Mouse (Mus musculus) CH12.LX (cell line): Measurements from ENCODE around the gene Gpr21. TPM values are rescaled to one million over a fixed set of nuclear protein-coding genes. Genes with fewer than 3 reads are reported as not detected.

ENCODE experiments used
- DNase-seq: peaks from one replicate; pipeline ENCODE4 v3.0.0-alpha.2; 2013; ENCODE audit errors: extremely low read depth
- H3K27ac ChIP-seq: 2 replicates; pipeline ENCODE4 v1.5.1; 2012; ENCODE audit warnings: low read depth, mild to moderate bottlenecking, control low read depth, moderate library complexity; ENCODE audit not compliant: insufficient read depth
- H3K27me3 ChIP-seq: replicated peaks from 2 replicates; pipeline ENCODE3; 2012; ENCODE audit warnings: inconsistent platforms
- H3K36me3 ChIP-seq, 2 experiments: replicated peaks in 1 of 2; 2 replicates each; pipeline versions ENCODE3 to v1.6.1; 2012; ENCODE audit warnings: inconsistent platforms in 1 of 2, low read length in 1 of 2, mild to moderate bottlenecking in 1 of 2, mixed read lengths in 1 of 2, moderate library complexity in 1 of 2; ENCODE audit not compliant: control insufficient read depth in 1 of 2, insufficient read depth in 1 of 2
- H3K4me1 ChIP-seq, 2 experiments: 2 replicates each; pipeline ENCODE4 v1.6.1; 2012; ENCODE audit warnings: inconsistent platforms in 1 of 2, moderate library complexity in 1 of 2; ENCODE audit not compliant: insufficient read depth in 2 of 2, control insufficient read depth in 1 of 2
- H3K4me2 ChIP-seq: 2 replicates; pipeline ENCODE4 v1.6.1; 2012; ENCODE audit warnings: low read depth, mild to moderate bottlenecking, control low read depth; ENCODE audit not compliant: poor library complexity, insufficient read depth, severe bottlenecking
- H3K4me3 ChIP-seq, 3 experiments: fragments of 150-350 bp in 1 of 3; sonication (generic) in 1 of 3; replicated peaks in 1 of 3; 2 replicates each; pipeline versions ENCODE3 to v1.5.1; 2011 to 2012; ENCODE audit warnings: low read depth in 2 of 3, low read length in 2 of 3, mild to moderate bottlenecking in 2 of 3, moderate library complexity in 2 of 3, control low read depth in 1 of 3, improper control_type of control experiment in 1 of 3, inconsistent platforms in 1 of 3, mixed read lengths in 1 of 3; ENCODE audit not compliant: poor library complexity in 1 of 3
- H3K79me2 ChIP-seq: replicated peaks from 2 replicates; pipeline ENCODE4 v1.6.1; 2012; ENCODE audit warnings: mild to moderate bottlenecking, moderate library complexity; ENCODE audit not compliant: control insufficient read depth, poor library complexity, insufficient read depth, severe bottlenecking; ENCODE audit errors: extremely low read depth
- H3K9ac ChIP-seq: 2 replicates; pipeline ENCODE4 v1.6.1; 2012; ENCODE audit warnings: low read depth, mild to moderate bottlenecking, control low read depth, moderate library complexity; ENCODE audit not compliant: insufficient read depth
- H3K9me3 ChIP-seq: replicated peaks from 2 replicates; pipeline ENCODE3; 2012; ENCODE audit warnings: low read length, inconsistent platforms, mixed read lengths
- BHLHE40 ChIP-seq: IDR thresholded peaks from 2 replicates; pipeline ENCODE4 v1.6.1; 2011; ENCODE audit warnings: mild to moderate bottlenecking, low read depth, low read length, improper control_type of control experiment
- CHD1 ChIP-seq: IDR thresholded peaks from 2 replicates; pipeline ENCODE4 v1.6.1; 2012; ENCODE audit warnings: low read depth, low read length, improper control_type of control experiment, inconsistent platforms
- CHD2 ChIP-seq: IDR thresholded peaks from 2 replicates; pipeline ENCODE4 v1.6.1; 2011; ENCODE audit warnings: low read length, improper control_type of control experiment
- CTCF ChIP-seq, 2 experiments: IDR thresholded peaks in 1 of 2; conservative IDR thresholded peaks in 1 of 2; 2 replicates each; pipeline ENCODE4 v1.5.1; 2011 to 2012; ENCODE audit warnings: low read depth in 2 of 2, low read length in 2 of 2, improper control_type of control experiment in 1 of 2, inconsistent platforms in 1 of 2, mild to moderate bottlenecking in 1 of 2, moderate library complexity in 1 of 2
- E2F4 ChIP-seq: IDR thresholded peaks from 2 replicates; pipeline ENCODE4 v1.6.1; 2011; ENCODE audit warnings: low read depth, low read length, improper control_type of control experiment; ENCODE audit not compliant: insufficient replicate concordance
- ELF1 ChIP-seq: IDR thresholded peaks from 2 replicates; pipeline ENCODE4 v1.6.1; 2014; ENCODE audit warnings: low read depth, mild to moderate bottlenecking, inconsistent platforms, low read length, improper control_type of control experiment
- ETS1 ChIP-seq: conservative IDR thresholded peaks from 2 replicates; pipeline ENCODE4 v1.6.1; 2012; ENCODE audit warnings: low read depth, mild to moderate bottlenecking, inconsistent platforms, low read length, improper control_type of control experiment, moderate library complexity
- HCFC1 ChIP-seq: IDR thresholded peaks from 2 replicates; pipeline ENCODE4 v1.6.1; 2012; ENCODE audit warnings: low read depth, mild to moderate bottlenecking, inconsistent platforms, low read length, improper control_type of control experiment
- IRF4 ChIP-seq: IDR thresholded peaks from 2 replicates; pipeline ENCODE4 v1.6.1; 2014; ENCODE audit warnings: low read depth, mild to moderate bottlenecking, inconsistent platforms, low read length, improper control_type of control experiment
- JUND ChIP-seq: conservative IDR thresholded peaks from 2 replicates; pipeline ENCODE4 v1.6.1; 2011; ENCODE audit warnings: low read depth, low read length, improper control_type of control experiment
- KAT2A ChIP-seq: IDR thresholded peaks from 2 replicates; pipeline ENCODE4 v1.6.1; 2012; ENCODE audit warnings: low read length, improper control_type of control experiment, inconsistent platforms; ENCODE audit not compliant: insufficient replicate concordance
- MAFK ChIP-seq: IDR thresholded peaks from 2 replicates; pipeline ENCODE4 v1.6.1; 2011; ENCODE audit warnings: low read length, improper control_type of control experiment; ENCODE audit not compliant: insufficient replicate concordance
- MAX ChIP-seq: IDR thresholded peaks from 2 replicates; pipeline ENCODE4 v1.6.1; 2011; ENCODE audit warnings: low read length, improper control_type of control experiment
- MXI1 ChIP-seq: IDR thresholded peaks from 2 replicates; pipeline ENCODE4 v1.6.1; 2011; ENCODE audit warnings: mild to moderate bottlenecking, low read depth, low read length, improper control_type of control experiment
- NELFE ChIP-seq: IDR thresholded peaks from 2 replicates; pipeline ENCODE4 v1.6.1; 2011; ENCODE audit warnings: low read depth, low read length, improper control_type of control experiment
- NRF1 ChIP-seq: IDR thresholded peaks from 2 replicates; pipeline ENCODE4 v1.6.1; 2014; ENCODE audit warnings: low read depth, mild to moderate bottlenecking, inconsistent platforms, low read length, improper control_type of control experiment, moderate library complexity
- PAX5 ChIP-seq: IDR thresholded peaks from 2 replicates; pipeline ENCODE4 v1.6.1; 2012; ENCODE audit warnings: low read length, inconsistent platforms, mixed read lengths
- POLR2A ChIP-seq: IDR thresholded peaks from 2 replicates; pipeline ENCODE4 v1.6.1; 2011; ENCODE audit warnings: low read depth, mild to moderate bottlenecking, improper control_type of control experiment, low read length
- POLR2AphosphoS2 ChIP-seq: IDR thresholded peaks from 2 replicates; pipeline ENCODE4 v1.6.1; 2011; ENCODE audit warnings: low read depth, low read length, improper control_type of control experiment
- RCOR1 ChIP-seq: conservative IDR thresholded peaks from 2 replicates; pipeline ENCODE4 v1.6.1; 2012; ENCODE audit warnings: low read depth, mild to moderate bottlenecking, inconsistent platforms, low read length, improper control_type of control experiment
- SIN3A ChIP-seq: IDR thresholded peaks from 2 replicates; pipeline ENCODE4 v1.6.1; 2012; ENCODE audit warnings: low read length, improper control_type of control experiment, inconsistent platforms
- TBP ChIP-seq: conservative IDR thresholded peaks from 2 replicates; pipeline ENCODE4 v1.6.1; 2011; ENCODE audit warnings: low read depth, low read length, improper control_type of control experiment
- UBTF ChIP-seq: IDR thresholded peaks from 2 replicates; pipeline ENCODE4 v1.6.1; 2012; ENCODE audit warnings: low read depth, mild to moderate bottlenecking, inconsistent platforms, low read length, improper control_type of control experiment, moderate library complexity
- USF1 ChIP-seq: IDR thresholded peaks from 2 replicates; pipeline ENCODE4 v1.6.1; 2014; ENCODE audit warnings: low read depth, mild to moderate bottlenecking, inconsistent platforms, low read length, improper control_type of control experiment
- USF2 ChIP-seq: conservative IDR thresholded peaks from 2 replicates; pipeline ENCODE4 v1.6.1; 2011; ENCODE audit warnings: low read depth, low read length, improper control_type of control experiment
- ZC3H11A ChIP-seq: IDR thresholded peaks from 2 replicates; pipeline ENCODE4 v1.6.1; 2012; ENCODE audit warnings: low read depth, mild to moderate bottlenecking, inconsistent platforms, low read length, improper control_type of control experiment
- ZKSCAN1 ChIP-seq: IDR thresholded peaks from 2 replicates; pipeline ENCODE4 v1.6.1; 2012; ENCODE audit warnings: low read depth, inconsistent platforms, low read length, improper control_type of control experiment, borderline replicate concordance
- dilution Hi-C: fragments of 300-500 bp; cut with MboI; formaldehyde crosslinking; loops from 2 replicates; pipeline ENCODE4 v1.14.3; 2020; ENCODE audit warnings: low sequenced_read_pairs; ENCODE audit not compliant: extremely low pct_unique_long_range_greater_than_20kb, extremely low pct_ligation_motif_present
- in situ Hi-C: fragments of 300-500 bp; cut with MboI; formaldehyde crosslinking; loops from 3 replicates; pipeline ENCODE4 v1.14.3; 2019; ENCODE audit warnings: low sequenced_read_pairs, low pct_ligation_motif_present, low pct_unique_long_range_greater_than_20kb, mixed read lengths
- polyA plus RNA-seq: library from polyadenylated mRNA; unstranded; fragments of >175 nt; gene quantifications from 2 replicates; pipeline ENCODE4 v1.2.1, GENCODE M21; 2012; ENCODE audit warnings: low read depth; ENCODE audit not compliant: insufficient read length
- total RNA-seq, 2 experiments: library from RNA; depleted of rRNA; stranded (reverse); fragments of 300-350 nt in 1 of 2; fragments of >200 nt in 1 of 2; gene quantifications; 2 replicates each; pipeline ENCODE4 v1.2.3; 2012 to 2014

Gpr21 gene
- total and polyA plus RNA-seq, 3 experiments: 0.25 TPM; not detected in 2

DNA sequence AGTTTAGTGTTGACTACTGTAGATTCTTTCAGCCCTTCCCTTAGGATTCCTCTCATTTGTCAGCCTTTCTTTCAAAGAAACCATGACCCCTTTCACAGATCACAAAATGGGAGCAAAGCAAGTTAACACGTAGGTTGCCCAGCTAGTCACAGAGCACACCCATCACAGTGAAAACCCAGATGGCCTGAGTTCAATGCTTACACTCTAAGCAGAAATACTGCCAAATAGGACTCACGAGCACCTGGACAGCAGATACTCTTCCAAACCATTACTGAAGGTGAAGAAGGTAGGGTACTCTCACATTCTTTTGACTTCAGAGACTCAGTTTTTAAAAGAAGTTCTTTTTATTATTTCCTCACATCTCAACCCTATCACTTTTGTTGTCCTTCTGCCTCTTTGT lies 40.2 kb downstream of the Gpr21 start:
- DNase-seq: no peak
- no peak overlapping the region for H3K4me2 ChIP-seq
- no peak for TF ChIP-seq BHLHE40
- no peak for TF ChIP-seq MXI1
- TF ChIP-seq CTCF (conservative IDR thresholded peaks at IDR 0.05 in 1 of 2, IDR thresholded peaks at IDR 0.05 in 1 of 2; ENCODE audit: low read depth in 2 of 2, low read length in 2 of 2): no peak
- no peak for TF ChIP-seq MAX
- TF ChIP-seq ZC3H11A: no peak
- no peak for TF ChIP-seq USF2
- TF ChIP-seq POLR2A: no peak
- no peak for TF ChIP-seq E2F4
- no peak for TF ChIP-seq RCOR1
- TF ChIP-seq PAX5: no peak
- TF ChIP-seq NRF1: no peak
- TF ChIP-seq ELF1: no peak
- TF ChIP-seq MAFK: no peak
- no peak for TF ChIP-seq UBTF
- TF ChIP-seq ZKSCAN1: no peak
- H3K79me2 ChIP-seq: no peaks in the 10 kb centered on the region
- in situ Hi-C loops: no loop called here
- no peaks in the 10 kb centered on the region for H3K4me1 ChIP-seq
- H3K4me3 ChIP-seq: no peak overlapping the region
- peaks cover 45 to 85% of the 10 kb centered on the region in 2 experiments for H3K36me3 ChIP-seq
- H3K27ac ChIP-seq: no peak overlapping the region
- no peak overlapping the region for H3K9ac ChIP-seq
- no peaks in the 10 kb centered on the region for H3K9me3 ChIP-seq
- dilution Hi-C loops: no loop called here
- H3K27me3 ChIP-seq: no peaks in the 10 kb centered on the region

DNA sequence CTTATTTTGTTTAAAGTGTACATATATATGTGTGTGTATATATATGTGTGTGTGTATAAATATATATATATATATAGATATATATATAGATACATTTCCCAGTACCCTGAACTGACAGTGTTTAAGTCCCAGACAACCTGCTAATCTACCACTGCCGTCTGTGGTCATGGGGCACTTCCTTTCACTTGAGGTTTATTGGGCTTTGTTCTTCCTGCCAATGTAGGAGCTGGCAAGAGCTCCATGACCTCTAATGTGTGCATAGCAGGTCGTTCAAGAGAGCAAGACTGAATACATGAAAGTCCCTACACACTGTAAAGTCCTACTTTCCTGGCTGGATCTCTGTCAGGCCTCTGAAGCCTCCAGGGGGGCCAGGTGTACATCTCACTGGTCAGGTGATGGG lies 49.4 kb downstream of the Gpr21 start:
- TF ChIP-seq CHD1: no peak
- TF ChIP-seq HCFC1: no peak
- TF ChIP-seq IRF4: no peak
- no peak for TF ChIP-seq RCOR1
- no peak for TF ChIP-seq TBP
- TF ChIP-seq SIN3A: no peak
- TF ChIP-seq NELFE: no peak
- no peak for TF ChIP-seq ETS1
- TF ChIP-seq CHD2: no peak
- TF ChIP-seq JUND: no peak
- no peak for TF ChIP-seq UBTF
- no peak for TF ChIP-seq POLR2AphosphoS2
- no peak for TF ChIP-seq BHLHE40
- TF ChIP-seq CTCF (conservative IDR thresholded peaks at IDR 0.05 in 1 of 2, IDR thresholded peaks at IDR 0.05 in 1 of 2; ENCODE audit: low read depth in 2 of 2, low read length in 2 of 2): no peak
- TF ChIP-seq USF1: no peak
- TF ChIP-seq MAX: no peak
- TF ChIP-seq MAFK: no peak
- no peak for TF ChIP-seq KAT2A
- TF ChIP-seq, all 38 proteins: peak for 0
- peaks cover 58 to 86% of the 10 kb centered on the region in 2 experiments for H3K36me3 ChIP-seq

More for the DNA sequence above, 49.4 kb downstream of the Gpr21 start:
- DNase-seq: no peak
- Histone ChIP-seq H3K27ac (no peak overlapping the region), H3K4me1 (peaks cover 6 to 8% of the 10 kb centered on the region in 2 experiments), H3K4me3 (no peak overlapping the region), H3K9me3 (no peaks in the 10 kb centered on the region), H3K9ac (no peak overlapping the region), H3K4me2 (no peak overlapping the region), H3K79me2 (no peaks in the 10 kb centered on the region), H3K27me3 (no peaks in the 10 kb centered on the region)
- dilution Hi-C loops: no loop called here
- in situ Hi-C loops: no loop called here
